Mouse (Mus musculus): ENCODE data around the gene Sept9. TPM values are rescaled to one million over a fixed set of nuclear protein-coding genes. Genes with fewer than 3 reads are reported as not detected.

Sept9 gene
- polyA plus RNA-seq, 1 experiment, result 13.3 TPM

DNA sequence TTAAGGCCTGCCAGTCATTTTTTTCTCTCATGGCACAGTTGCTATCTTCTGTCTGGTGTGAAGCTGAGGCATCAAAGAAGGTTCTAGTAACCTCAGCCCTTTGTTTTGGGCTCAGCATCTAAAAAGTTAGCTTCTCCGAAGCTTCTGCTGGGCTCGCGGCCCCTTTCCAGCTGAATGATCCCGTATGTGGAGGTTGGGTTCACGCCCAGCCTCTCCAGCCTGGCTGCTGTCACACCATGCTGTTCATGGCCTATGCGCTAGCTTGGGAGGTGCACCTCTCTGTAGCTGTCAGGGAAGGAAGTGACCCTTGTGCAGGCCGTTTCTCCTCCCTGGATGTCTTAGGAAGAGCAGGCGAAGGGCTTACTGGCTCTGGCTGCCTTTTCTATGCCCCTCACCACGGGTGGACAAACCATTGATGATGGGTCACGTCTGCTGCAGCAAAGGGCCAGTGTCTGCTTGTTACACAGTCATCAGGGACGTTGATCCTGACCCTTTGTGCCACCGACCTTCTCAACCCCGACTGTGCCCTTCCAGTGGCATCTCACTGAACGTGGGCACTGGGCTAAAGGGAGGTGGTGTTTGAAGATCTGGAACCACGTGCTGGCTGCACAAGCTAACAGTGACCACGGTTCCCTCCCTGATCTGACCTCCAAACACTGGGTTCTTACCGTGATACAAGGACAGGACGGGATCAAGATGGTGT is 50.0 kb downstream of the Sept9 start:
- H3K27ac ChIP-seq (ENCODE audit: insufficient read depth, low read length), result no peak overlapping the region
- H3K4me3 ChIP-seq (replicated peaks; ENCODE audit: insufficient read depth, low read depth, low read length), result no peak overlapping the region
- TF ChIP-seq CTCF (IDR thresholded peaks at IDR 0.05; ENCODE audit: borderline replicate concordance, insufficient read depth, low read depth, low read length), result no peak
- no peak for TF ChIP-seq POLR2A (IDR thresholded peaks at IDR 0.05; ENCODE audit: borderline replicate concordance, insufficient read depth, low read length)
- WGBS, result 57% methylated on average over 18 of the region's 18 CpGs
- no peaks in the 10 kb centered on the region for H3K27me3 ChIP-seq (ENCODE audit: control insufficient read depth, insufficient read depth, low read length)
- no peak for DNase-seq
- peaks cover 6% of the 10 kb centered on the region; the same call in 1 of the 2 replicates for H3K4me1 ChIP-seq (ENCODE audit: control insufficient read depth, insufficient read depth, low read length)

- no peaks in the 10 kb centered on the region for H3K27me3 ChIP-seq (ENCODE audit: control insufficient read depth, insufficient read depth, low read length)
- 80% methylated on average over 22 of the region's 22 CpGs for WGBS
- DNase-seq, result no peak
- H3K4me3 ChIP-seq (replicated peaks; ENCODE audit: insufficient read depth, low read depth, low read length), result no peak overlapping the region
- H3K27ac ChIP-seq (ENCODE audit: insufficient read depth, low read length), result no peak overlapping the region
- TF ChIP-seq CTCF (IDR thresholded peaks at IDR 0.05; ENCODE audit: borderline replicate concordance, insufficient read depth, low read depth, low read length) (no peak), POLR2A (IDR thresholded peaks at IDR 0.05; ENCODE audit: borderline replicate concordance, insufficient read depth, low read length) (no peak)
- H3K4me1 ChIP-seq (ENCODE audit: control insufficient read depth, insufficient read depth, low read length), result peaks cover 6% of the 10 kb centered on the region; the same call in 1 of the 2 replicates
These were observed 50.8 kb downstream of the Sept9 start for GRCm38 (mm10) chr11:117249985-117250928.

GRCm38 (mm10) chr11:117251755-117252154 is 52.3 kb downstream of the Sept9 start:
- no peak for DNase-seq
- Histone ChIP-seq H3K27me3 (ENCODE audit: control insufficient read depth, insufficient read depth, low read length) (no peaks in the 10 kb centered on the region), H3K4me1 (ENCODE audit: control insufficient read depth, insufficient read depth, low read length) (peaks cover 6% of the 10 kb centered on the region; the same call in 1 of the 2 replicates), H3K27ac (ENCODE audit: insufficient read depth, low read length) (no peak overlapping the region), H3K4me3 (replicated peaks; ENCODE audit: insufficient read depth, low read depth, low read length) (no peak overlapping the region)
- WGBS, result 88% methylated on average over 4 of the region's 4 CpGs
- TF ChIP-seq CTCF (IDR thresholded peaks at IDR 0.05; ENCODE audit: borderline replicate concordance, insufficient read depth, low read depth, low read length) (no peak), POLR2A (IDR thresholded peaks at IDR 0.05; ENCODE audit: borderline replicate concordance, insufficient read depth, low read length) (no peak)

GRCm38 (mm10) chr11:117252846-117253245 is 53.4 kb downstream of the Sept9 start:
- WGBS, result 30% methylated on average over 13 of the region's 13 CpGs

GRCm38 (mm10) chr11:117254161-117255107 is 55.0 kb downstream of the Sept9 start:
- no peak for DNase-seq
- Histone ChIP-seq H3K4me1 (ENCODE audit: control insufficient read depth, insufficient read depth, low read length) (peaks cover under 1% of the 10 kb centered on the region; the same call in 1 of the 2 replicates), H3K4me3 (replicated peaks; ENCODE audit: insufficient read depth, low read depth, low read length) (no peak overlapping the region), H3K27ac (ENCODE audit: insufficient read depth, low read length) (no peak overlapping the region), H3K27me3 (ENCODE audit: control insufficient read depth, insufficient read depth, low read length) (no peaks in the 10 kb centered on the region)
- TF ChIP-seq CTCF (IDR thresholded peaks at IDR 0.05; ENCODE audit: borderline replicate concordance, insufficient read depth, low read depth, low read length), result no peak
- no peak for TF ChIP-seq POLR2A (IDR thresholded peaks at IDR 0.05; ENCODE audit: borderline replicate concordance, insufficient read depth, low read length)
- WGBS, result 54% methylated on average over 18 of the region's 18 CpGs

More at GRCm38 (mm10) chr11:117252846-117253245, 53.4 kb downstream of the Sept9 start:
- TF ChIP-seq POLR2A (IDR thresholded peaks at IDR 0.05; ENCODE audit: borderline replicate concordance, insufficient read depth, low read length) (no peak), CTCF (IDR thresholded peaks at IDR 0.05; ENCODE audit: borderline replicate concordance, insufficient read depth, low read depth, low read length) (no peak)
- Histone ChIP-seq H3K27me3 (ENCODE audit: control insufficient read depth, insufficient read depth, low read length) (no peaks in the 10 kb centered on the region), H3K4me3 (replicated peaks; ENCODE audit: insufficient read depth, low read depth, low read length) (no peak overlapping the region), H3K27ac (ENCODE audit: insufficient read depth, low read length) (no peak overlapping the region), H3K4me1 (ENCODE audit: control insufficient read depth, insufficient read depth, low read length) (peaks cover 6% of the 10 kb centered on the region; the same call in 1 of the 2 replicates)
- no peak for DNase-seq

GRCm38 (mm10) chr11:117255108-117255489 is 55.6 kb downstream of the Sept9 start:
- WGBS, result 91% methylated on average over 3 of the region's 3 CpGs
- no peak for DNase-seq
- Histone ChIP-seq H3K4me3 (replicated peaks; ENCODE audit: insufficient read depth, low read depth, low read length) (no peak overlapping the region), H3K4me1 (ENCODE audit: control insufficient read depth, insufficient read depth, low read length) (no peaks in the 10 kb centered on the region; the same call in 1 of the 2 replicates), H3K27ac (ENCODE audit: insufficient read depth, low read length) (no peak overlapping the region), H3K27me3 (ENCODE audit: control insufficient read depth, insufficient read depth, low read length) (no peaks in the 10 kb centered on the region)
- TF ChIP-seq POLR2A (IDR thresholded peaks at IDR 0.05; ENCODE audit: borderline replicate concordance, insufficient read depth, low read length) (no peak), CTCF (IDR thresholded peaks at IDR 0.05; ENCODE audit: borderline replicate concordance, insufficient read depth, low read depth, low read length) (no peak)

GRCm38 (mm10) chr11:117256088-117256487 is 56.6 kb downstream of the Sept9 start:
- no peaks in the 10 kb centered on the region; the same call in 1 of the 2 replicates for H3K4me1 ChIP-seq (ENCODE audit: control insufficient read depth, insufficient read depth, low read length)
- H3K27ac ChIP-seq (ENCODE audit: insufficient read depth, low read length), result no peak overlapping the region
- TF ChIP-seq CTCF (IDR thresholded peaks at IDR 0.05; ENCODE audit: borderline replicate concordance, insufficient read depth, low read depth, low read length) (no peak), POLR2A (IDR thresholded peaks at IDR 0.05; ENCODE audit: borderline replicate concordance, insufficient read depth, low read length) (no peak)
- 48% methylated on average over 9 of the region's 9 CpGs for WGBS
- no peak for DNase-seq
- H3K4me3 ChIP-seq (replicated peaks; ENCODE audit: insufficient read depth, low read depth, low read length), result no peak overlapping the region
- no peaks in the 10 kb centered on the region for H3K27me3 ChIP-seq (ENCODE audit: control insufficient read depth, insufficient read depth, low read length)

All from cerebellum, adult 2 months (tissue).